Mouse (Mus musculus): ENCODE data around the gene Prl3d3. TPM values are rescaled to one million over a fixed set of nuclear protein-coding genes. Genes with fewer than 3 reads are reported as not detected.
"Not testable (repeated sequence)": the region's sequence is repeated elsewhere in the genome, so short reads cannot be mapped to it uniquely, and the experiment has no call there.

Prl3d3 gene
- total RNA-seq (2012; rRNA removed) (not detected in 2 replicates), total RNA-seq (2014; rRNA removed) (not detected in 2 replicates), polyA plus RNA-seq (2012; ENCODE audit: insufficient read length, low read depth) (not detected in 2 replicates)

DNA sequence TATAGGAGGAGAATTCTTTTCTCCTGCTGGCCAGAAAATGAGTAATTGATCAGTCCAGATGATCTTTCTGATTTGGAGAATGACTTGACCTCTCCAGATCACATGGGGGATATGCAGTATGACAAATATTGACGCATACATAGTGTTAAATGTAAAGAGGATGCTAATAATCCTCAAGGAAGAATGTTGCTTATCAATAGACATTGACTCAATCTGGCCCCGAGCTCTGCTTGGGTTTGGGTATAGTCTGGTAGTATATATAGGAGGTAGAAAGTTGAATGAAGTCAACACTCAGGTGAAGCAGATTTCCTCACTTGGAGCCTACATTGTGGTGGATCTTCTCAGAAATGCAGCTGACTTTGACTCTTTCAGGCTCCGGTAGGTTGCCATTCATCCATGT lies at the start of gene Prl3d3:
TSS of gene Prl3d3 (plus strand) at position 301 of the 400 bp plus-strand sequence.
- H3K36me3 ChIP-seq (replicated peaks in 1 of 2; ENCODE audit: control insufficient read depth in 1 of 2, insufficient read depth in 1 of 2, low read length in 1 of 2); in situ Hi-C loops (cut with MboI; ENCODE audit: low pct_ligation_motif_present, low pct_unique_long_range_greater_than_20kb, low sequenced_read_pairs); H3K4me3 ChIP-seq (replicated peaks in 1 of 3; ENCODE audit: low read depth in 2 of 3, low read length in 2 of 3, poor library complexity in 1 of 3); H3K4me1 ChIP-seq (ENCODE audit: control insufficient read depth in 1 of 2, insufficient read depth in 2 of 2); H3K9me3 ChIP-seq (replicated peaks; ENCODE audit: low read length); H3K79me2 ChIP-seq (replicated peaks; ENCODE audit: control insufficient read depth, extremely low read depth, insufficient read depth, poor library complexity, severe bottlenecking); H3K9ac ChIP-seq (ENCODE audit: insufficient read depth, low read depth); H3K27me3 ChIP-seq (replicated peaks); dilution Hi-C loops (cut with MboI; ENCODE audit: extremely low pct_ligation_motif_present, extremely low pct_unique_long_range_greater_than_20kb, low sequenced_read_pairs); H3K4me2 ChIP-seq (ENCODE audit: insufficient read depth, low read depth, poor library complexity, severe bottlenecking); H3K27ac ChIP-seq (ENCODE audit: insufficient read depth, low read depth); DNase-seq (ENCODE audit: extremely low read depth): not testable (repeated sequence)

DNA sequence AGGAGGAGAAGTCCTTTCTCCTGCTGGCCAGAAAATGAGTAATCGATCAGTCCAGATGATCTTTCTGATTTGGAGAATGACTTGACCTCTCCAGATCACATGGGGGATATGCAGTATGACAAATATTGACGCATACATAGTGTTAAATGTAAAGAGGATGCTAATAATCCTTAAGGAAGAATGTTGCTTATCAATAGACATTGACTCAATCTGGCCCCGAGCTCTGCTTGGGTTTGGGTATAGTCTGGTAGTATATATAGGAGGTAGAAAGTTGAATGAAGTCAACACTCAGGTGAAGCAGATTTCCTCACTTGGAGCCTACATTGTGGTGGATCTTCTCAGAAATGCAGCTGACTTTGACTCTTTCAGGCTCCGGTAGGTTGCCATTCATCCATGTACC lies 35.2 kb upstream of the Prl3d3 start, which contains the start of gene Prl3d2:
TSS of gene Prl3d2 (plus strand) at position 301 of the 400 bp plus-strand sequence.
- H3K27ac ChIP-seq (ENCODE audit: insufficient read depth, low read depth); H3K4me3 ChIP-seq (replicated peaks in 1 of 3; ENCODE audit: low read depth in 2 of 3, low read length in 2 of 3, poor library complexity in 1 of 3); in situ Hi-C loops (cut with MboI; ENCODE audit: low pct_ligation_motif_present, low pct_unique_long_range_greater_than_20kb, low sequenced_read_pairs); H3K36me3 ChIP-seq (replicated peaks in 1 of 2; ENCODE audit: control insufficient read depth in 1 of 2, insufficient read depth in 1 of 2, low read length in 1 of 2); H3K79me2 ChIP-seq (replicated peaks; ENCODE audit: control insufficient read depth, extremely low read depth, insufficient read depth, poor library complexity, severe bottlenecking); H3K9ac ChIP-seq (ENCODE audit: insufficient read depth, low read depth); H3K4me1 ChIP-seq (ENCODE audit: control insufficient read depth in 1 of 2, insufficient read depth in 2 of 2); H3K4me2 ChIP-seq (ENCODE audit: insufficient read depth, low read depth, poor library complexity, severe bottlenecking); DNase-seq (ENCODE audit: extremely low read depth); H3K27me3 ChIP-seq (replicated peaks); dilution Hi-C loops (cut with MboI; ENCODE audit: extremely low pct_ligation_motif_present, extremely low pct_unique_long_range_greater_than_20kb, low sequenced_read_pairs); H3K9me3 ChIP-seq (replicated peaks; ENCODE audit: low read length): not testable (repeated sequence)

DNA sequence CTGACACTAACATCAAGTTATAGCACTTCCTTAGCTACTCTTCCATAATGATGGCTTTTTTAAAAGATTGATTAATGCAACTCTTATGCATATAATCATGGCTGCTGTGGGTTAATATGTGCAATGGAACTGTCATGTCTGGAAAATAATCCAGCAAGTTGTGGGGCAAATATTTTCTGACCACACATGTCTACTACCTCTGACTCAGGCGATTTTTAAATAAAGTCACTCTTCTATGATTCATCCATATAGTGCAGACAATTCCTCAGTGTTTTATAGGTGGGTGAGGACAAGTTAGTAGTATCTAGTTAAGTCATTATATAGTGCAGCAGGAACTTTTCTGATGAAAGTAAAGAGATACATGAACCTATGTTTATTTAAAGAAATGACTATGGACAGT lies 8.3 kb upstream of the Prl3d3 start:
- Histone ChIP-seq H3K36me3 (replicated peaks in 1 of 2; ENCODE audit: control insufficient read depth in 1 of 2, insufficient read depth in 1 of 2, low read length in 1 of 2) (no peaks in the 10 kb centered on the region), H3K4me1 (ENCODE audit: control insufficient read depth in 1 of 2, insufficient read depth in 2 of 2) (no peaks in the 10 kb centered on the region), H3K27ac (ENCODE audit: insufficient read depth, low read depth) (no peak overlapping the region), H3K4me2 (ENCODE audit: insufficient read depth, low read depth, poor library complexity, severe bottlenecking) (no peak overlapping the region), H3K9ac (ENCODE audit: insufficient read depth, low read depth) (no peak overlapping the region), H3K79me2 (replicated peaks; ENCODE audit: control insufficient read depth, extremely low read depth, insufficient read depth, poor library complexity, severe bottlenecking) (no peaks in the 10 kb centered on the region), H3K27me3 (replicated peaks) (no peaks in the 10 kb centered on the region), H3K4me3 (replicated peaks in 1 of 3; ENCODE audit: low read depth in 2 of 3, low read length in 2 of 3, poor library complexity in 1 of 3) (no peak overlapping the region), H3K9me3 (replicated peaks; ENCODE audit: low read length) (no peaks in the 10 kb centered on the region)
- no peak for DNase-seq (ENCODE audit: extremely low read depth)
- dilution Hi-C loops (cut with MboI; ENCODE audit: extremely low pct_ligation_motif_present, extremely low pct_unique_long_range_greater_than_20kb, low sequenced_read_pairs): no loop called here
- TF ChIP-seq SIN3A (IDR thresholded peaks at IDR 0.05; ENCODE audit: low read length): no peak
- no peak for TF ChIP-seq CHD1 (IDR thresholded peaks at IDR 0.05; ENCODE audit: low read depth, low read length)
- no peak for TF ChIP-seq POLR2AphosphoS2 (IDR thresholded peaks at IDR 0.05; ENCODE audit: low read depth, low read length)
- no peak for TF ChIP-seq MAZ (IDR thresholded peaks at IDR 0.05; ENCODE audit: low read depth, low read length)
- TF ChIP-seq NRF1 (IDR thresholded peaks at IDR 0.05; ENCODE audit: low read depth, low read length): no peak
- no peak for TF ChIP-seq ZKSCAN1 (IDR thresholded peaks at IDR 0.05; ENCODE audit: borderline replicate concordance, low read depth, low read length)
- no peak for TF ChIP-seq PAX5 (IDR thresholded peaks at IDR 0.05; ENCODE audit: low read length)
- no peak for TF ChIP-seq EP300 (IDR thresholded peaks at IDR 0.05; ENCODE audit: low read length)
- no peak for TF ChIP-seq CHD2 (IDR thresholded peaks at IDR 0.05; ENCODE audit: low read length)
- no peak for TF ChIP-seq BHLHE40 (IDR thresholded peaks at IDR 0.05; ENCODE audit: low read depth, low read length)
- TF ChIP-seq UBTF (IDR thresholded peaks at IDR 0.05; ENCODE audit: low read depth, low read length): no peak
- TF ChIP-seq MEF2A (IDR thresholded peaks at IDR 0.05; ENCODE audit: borderline replicate concordance, low read depth, low read length): no peak
- no peak for TF ChIP-seq IRF4 (IDR thresholded peaks at IDR 0.05; ENCODE audit: low read depth, low read length)
- TF ChIP-seq ZNF384 (IDR thresholded peaks at IDR 0.05; ENCODE audit: low read depth, low read length): no peak
- in situ Hi-C loops (cut with MboI; ENCODE audit: low pct_ligation_motif_present, low pct_unique_long_range_greater_than_20kb, low sequenced_read_pairs): no loop called here

Data from CH12.LX (cell line).